Mouse (Mus musculus) heart, embryonic 14.5 days (tissue): Measurements from ENCODE around the gene Hist2h3b. TPM values are rescaled to one million over a fixed set of nuclear protein-coding genes. Genes with fewer than 3 reads are reported as not detected.

Source experiments
- ATAC-seq: fragments of 200-750 bp; cut with Nextera tagmentation; 2 replicates; pipeline ENCODE4 v1.8.0; 2017; ENCODE audit warnings: low read depth, moderate TSS enrichment; ENCODE audit not compliant: insufficient number of reproducible peaks, insufficient read depth, low FRiP score
- H3K27ac ChIP-seq, 2 experiments: fragments of 200-500 bp in 1 of 2; fragments of 300-500 bp in 1 of 2; sonication (generic) in 1 of 2; replicated peaks in 1 of 2; 2 replicates each; pipeline ENCODE4 v1.5.1; 2012 to 2014; ENCODE audit warnings: low read depth in 2 of 2, low read length in 2 of 2, control low read depth in 1 of 2, mild to moderate bottlenecking in 1 of 2, mixed read lengths in 1 of 2; ENCODE audit not compliant: control insufficient read depth in 1 of 2, insufficient read depth in 1 of 2
- H3K27me3 ChIP-seq: fragments of 300-500 bp; sonication (generic); 2 replicates; pipeline ENCODE4 v1.6.1; 2014; ENCODE audit warnings: mild to moderate bottlenecking, low read length, control low read depth; ENCODE audit not compliant: control insufficient read depth, insufficient read depth
- H3K36me3 ChIP-seq: fragments of 300-500 bp; sonication (generic); 2 replicates; pipeline ENCODE4 v1.6.1; 2014; ENCODE audit warnings: mild to moderate bottlenecking, control low read depth, low read length, mixed read lengths; ENCODE audit not compliant: control insufficient read depth, insufficient read depth
- H3K4me1 ChIP-seq, 2 experiments: fragments of 200-500 bp in 1 of 2; fragments of 300-500 bp in 1 of 2; sonication (generic) in 1 of 2; 2 replicates each; pipeline ENCODE4 v1.6.1; 2012 to 2014; ENCODE audit warnings: low read length in 2 of 2, control low read depth in 1 of 2, mixed read lengths in 1 of 2; ENCODE audit not compliant: control insufficient read depth in 2 of 2, insufficient read depth in 2 of 2
- H3K4me2 ChIP-seq: fragments of 300-500 bp; sonication (generic); 2 replicates; pipeline ENCODE4 v1.6.1; 2014; ENCODE audit warnings: mild to moderate bottlenecking, low read length
- H3K4me3 ChIP-seq, 2 experiments: fragments of 200-500 bp in 1 of 2; fragments of 300-500 bp in 1 of 2; sonication (generic) in 1 of 2; 2 replicates each; pipeline ENCODE4 v1.5.1; 2012 to 2014; ENCODE audit warnings: low read length in 2 of 2, mild to moderate bottlenecking in 2 of 2, control low read depth in 1 of 2, low read depth in 1 of 2, moderate library complexity in 1 of 2; ENCODE audit not compliant: control insufficient read depth in 1 of 2, insufficient read depth in 1 of 2
- H3K9ac ChIP-seq: fragments of 300-500 bp; sonication (generic); 2 replicates; pipeline ENCODE4 v1.6.1; 2014; ENCODE audit warnings: mild to moderate bottlenecking, low read length
- H3K9me3 ChIP-seq: fragments of 300-500 bp; sonication (generic); 2 replicates; pipeline ENCODE4 v1.6.1; 2016; ENCODE audit warnings: low read length, control low read depth; ENCODE audit not compliant: control insufficient read depth
- WGBS: fragments of 180-500 bp; shearing (Covaris S2); extraction: QIAGEN DNeasy Blood & Tissue Kit; methylation state at CpG from one replicate; pipeline ENCODE4 v1.1.7; 2014; 5-methylcytosine and 5-hydroxymethylcytosine counted together
- polyA plus RNA-seq: library from polyadenylated mRNA; unstranded; fragments of >200 nt; fragmentation: Nextera tagmentation; extraction: Ambion mirVana; gene quantifications from 2 replicates; pipeline ENCODE4 v1.2.1, GENCODE M21; 2014

Gene Hist2h3b
- polyA plus RNA-seq, 1 experiment from 2014 or later = 32.0 TPM

DNA sequence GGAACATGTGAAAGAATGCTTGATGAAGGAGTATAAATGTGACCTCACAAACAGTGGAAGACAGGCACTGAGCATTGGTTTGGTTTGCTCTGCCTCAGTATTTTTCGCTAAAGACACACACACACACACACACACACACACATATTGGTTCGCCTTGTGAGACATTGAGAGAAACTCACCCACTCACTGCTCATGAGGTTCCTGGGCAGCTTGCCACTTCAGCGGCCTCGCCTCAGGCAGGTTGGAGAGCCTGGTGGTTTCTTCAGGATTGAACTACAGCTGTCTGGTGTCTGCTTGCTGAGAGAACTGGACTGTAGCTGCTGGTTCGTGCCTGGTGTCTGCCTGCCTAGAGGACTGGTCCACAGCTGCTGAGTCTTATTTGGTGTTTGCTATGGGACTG is 8.2 kb upstream of the Hist2h3b start:
- H3K4me2 ChIP-seq = no peak overlapping the region
- H3K4me1 ChIP-seq = peaks cover 13 to 14% of the 10 kb centered on the region in 2 experiments
- ATAC-seq = no peak
- WGBS = 87% methylated on average over 5 of the region's 5 CpGs
- no peak overlapping the region for H3K27ac ChIP-seq
- no peaks in the 10 kb centered on the region for H3K27me3 ChIP-seq
- H3K9ac ChIP-seq = no peak overlapping the region
- H3K9me3 ChIP-seq = no peaks in the 10 kb centered on the region
- no peaks in the 10 kb centered on the region for H3K36me3 ChIP-seq
- no peak overlapping the region for H3K4me3 ChIP-seq

- ATAC-seq = no peak
- no peak overlapping the region; a peak in 1 of 4 replicates for H3K4me3 ChIP-seq
- H3K36me3 ChIP-seq = no peaks in the 10 kb centered on the region
- H3K27me3 ChIP-seq = no peaks in the 10 kb centered on the region
- peaks cover 13 to 14% of the 10 kb centered on the region in 2 experiments for H3K4me1 ChIP-seq
- H3K27ac ChIP-seq = peak overlapping the region; percentile 93 to 97
- H3K4me2 ChIP-seq = peak overlapping the region; percentile 71
- no peaks in the 10 kb centered on the region for H3K9me3 ChIP-seq
- WGBS = 67% methylated on average over 3 of the region's 3 CpGs
- peak overlapping the region; percentile 82 for H3K9ac ChIP-seq
These were observed 6.8 kb upstream of the Hist2h3b start for GRCm38 (mm10) chr3:96261623-96262022.

DNA sequence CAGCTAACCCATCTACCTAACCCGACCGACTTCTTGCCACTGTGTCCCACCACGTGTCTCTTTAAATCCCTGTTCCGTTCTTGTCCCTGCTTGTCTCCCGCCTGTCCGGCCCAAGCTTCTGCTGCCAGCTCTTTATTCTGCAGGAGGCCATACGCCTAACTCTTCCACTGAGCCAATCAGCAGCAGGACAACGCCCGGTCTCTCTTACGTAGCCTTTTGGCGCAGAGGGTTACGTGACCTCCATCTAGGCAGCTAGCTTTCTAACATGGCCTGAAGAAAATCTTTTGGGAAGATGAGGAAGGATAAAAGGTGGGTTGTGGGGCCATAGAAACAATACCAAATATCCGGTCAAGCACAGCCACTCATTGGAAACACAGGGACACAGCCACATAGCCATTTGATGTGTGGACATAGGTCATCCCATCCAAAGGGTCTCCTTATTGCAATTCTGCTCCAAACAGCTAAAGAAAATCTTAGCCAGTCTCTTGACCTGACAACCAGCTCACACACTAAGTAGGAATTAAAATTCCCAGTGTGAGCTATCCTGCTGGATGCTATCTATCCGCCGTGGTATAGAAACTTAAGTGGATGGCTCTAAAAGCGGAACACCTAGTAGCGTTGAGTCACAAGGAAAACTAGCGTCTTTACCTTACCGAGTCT is 6.1 kb upstream of the Hist2h3b start:
- H3K4me2 ChIP-seq = peak overlapping the region; percentile 71
- H3K4me3 ChIP-seq = peak overlapping the region; percentile 54 to 83
- WGBS = 1% methylated on average over 19 of the region's 19 CpGs
- H3K9ac ChIP-seq = peak overlapping the region; percentile 82
- H3K4me1 ChIP-seq = peaks cover 13 to 14% of the 10 kb centered on the region in 2 experiments
- no peaks in the 10 kb centered on the region for H3K36me3 ChIP-seq
- H3K9me3 ChIP-seq = no peaks in the 10 kb centered on the region
- H3K27ac ChIP-seq = peak overlapping the region; percentile 93 to 97
- H3K27me3 ChIP-seq = no peaks in the 10 kb centered on the region
- ATAC-seq = peak; percentile 80

DNA sequence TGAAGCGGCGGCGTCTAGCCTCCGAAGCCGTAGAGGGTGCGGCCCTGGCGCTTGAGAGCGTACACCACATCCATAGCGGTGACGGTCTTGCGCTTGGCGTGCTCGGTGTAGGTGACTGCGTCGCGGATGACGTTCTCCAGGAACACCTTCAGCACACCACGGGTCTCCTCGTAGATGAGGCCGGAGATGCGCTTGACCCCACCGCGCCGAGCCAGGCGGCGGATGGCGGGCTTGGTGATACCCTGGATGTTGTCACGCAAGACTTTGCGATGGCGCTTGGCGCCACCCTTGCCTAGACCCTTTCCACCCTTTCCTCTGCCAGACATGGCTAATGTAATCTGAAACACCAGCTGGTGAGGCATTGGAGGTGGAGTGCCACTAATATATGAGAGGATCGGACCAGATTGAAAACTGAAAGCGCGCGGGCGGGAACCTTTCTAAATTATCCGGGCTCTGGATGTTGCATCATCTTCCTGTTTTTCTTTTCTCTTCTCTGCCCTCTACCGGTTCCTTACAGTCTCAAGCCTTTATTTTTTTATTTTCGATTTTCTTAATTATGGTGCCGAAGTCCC is 5.4 kb upstream of the Hist2h3b start, which contains the start of gene Hist2h4:
Gene Hist2h4, minus strand, starts transcription at position 333 of the 572 bp plus-strand sequence.
- H3K27me3 ChIP-seq = no peaks in the 10 kb centered on the region
- under 1% methylated on average over 40 of the region's 40 CpGs for WGBS
- ATAC-seq = peak; percentile 86

DNA sequence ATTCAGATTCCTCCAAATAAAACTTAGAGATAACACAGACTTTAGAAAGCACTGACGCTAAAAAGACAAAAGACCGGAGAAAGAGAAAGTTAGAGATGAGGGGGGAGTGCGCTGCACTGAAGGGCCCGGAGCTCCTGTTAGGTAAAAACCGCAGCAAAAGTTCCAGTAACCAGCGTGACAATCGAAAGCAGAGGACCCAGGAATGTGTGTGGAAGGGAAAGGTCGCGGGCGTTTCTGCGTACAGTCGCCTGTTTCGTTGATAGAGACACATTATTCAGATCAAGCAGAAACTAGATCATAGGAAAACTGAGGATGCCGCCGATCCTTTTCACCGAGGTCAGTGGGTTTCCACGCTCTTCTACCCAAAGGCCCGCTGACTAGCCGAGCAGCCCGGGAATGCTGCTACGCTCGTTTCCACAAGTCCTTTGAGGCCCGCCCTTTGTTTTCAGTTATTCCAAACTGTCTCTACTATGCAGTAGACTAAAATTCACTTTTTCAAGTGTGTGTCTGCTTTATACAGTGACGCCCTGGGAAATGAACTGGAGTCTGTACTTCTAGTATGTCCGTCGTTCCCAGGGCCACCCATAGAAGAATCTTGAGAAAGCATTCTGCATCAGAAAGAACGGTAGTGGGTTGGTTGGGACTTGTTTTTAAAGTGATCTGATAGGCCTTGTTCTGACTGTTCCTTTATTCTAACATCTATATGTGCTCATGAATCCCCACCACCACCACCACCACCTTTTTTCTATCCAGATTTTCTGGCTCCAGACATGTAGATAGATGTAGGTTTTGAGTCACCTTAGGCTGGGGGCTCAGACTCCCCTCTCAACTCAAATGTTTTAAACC is 4.7 kb upstream of the Hist2h3b start:
- no peak for ATAC-seq
- H3K36me3 ChIP-seq = no peaks in the 10 kb centered on the region
- peak overlapping the region; percentile 82 for H3K9ac ChIP-seq
- H3K4me3 ChIP-seq = peak overlapping the region; percentile 54 to 58
- H3K4me1 ChIP-seq = peaks cover 13 to 19% of the 10 kb centered on the region in 2 experiments
- H3K4me2 ChIP-seq = peak overlapping the region; percentile 71
- no peaks in the 10 kb centered on the region for H3K27me3 ChIP-seq
- H3K9me3 ChIP-seq = no peaks in the 10 kb centered on the region
- WGBS = 8% methylated on average over 27 of the region's 27 CpGs
- H3K27ac ChIP-seq = peak overlapping the region; percentile 97 to 99

More for the DNA sequence above, 5.4 kb upstream of the Hist2h3b start, which contains the start of gene Hist2h4:
- peak within 1 kb of the TSS; percentile 82 for H3K9ac ChIP-seq
- peak within 1 kb of the TSS; percentile 71 for H3K4me2 ChIP-seq
- H3K4me3 ChIP-seq = peak within 1 kb of the TSS; percentile 54 to 83
- no peaks in the 10 kb centered on the region for H3K36me3 ChIP-seq
- H3K27ac ChIP-seq = peak within 1 kb of the TSS; percentile 97 to 99
- no peaks in the 10 kb centered on the region for H3K9me3 ChIP-seq
- peaks cover 13 to 17% of the 10 kb centered on the region in 2 experiments for H3K4me1 ChIP-seq

- peak overlapping the region; percentile 71 for H3K4me2 ChIP-seq
- 82% methylated on average over 7 of the region's 7 CpGs for WGBS
- no peaks in the 10 kb centered on the region for H3K27me3 ChIP-seq
- H3K9ac ChIP-seq = peak overlapping the region; percentile 82
- H3K36me3 ChIP-seq = no peaks in the 10 kb centered on the region
- no peaks in the 10 kb centered on the region for H3K9me3 ChIP-seq
- H3K4me1 ChIP-seq = peaks cover 13 to 19% of the 10 kb centered on the region in 2 experiments
- peak overlapping the region in 1 of 2 experiments; percentile 54; a peak in 2 of 4 replicates for H3K4me3 ChIP-seq
- peak overlapping the region; percentile 97 to 99 for H3K27ac ChIP-seq
- ATAC-seq = no peak
These were observed 4.0 kb upstream of the Hist2h3b start for GRCm38 (mm10) chr3:96264404-96264949.

GRCm38 (mm10) chr3:96266132-96266710 is 2.2 kb upstream of the Hist2h3b start:
- WGBS = 59% methylated on average over 8 of the region's 8 CpGs
- Histone ChIP-seq H3K4me3 (no peak overlapping the region), H3K36me3 (no peaks in the 10 kb centered on the region), H3K9ac (no peak overlapping the region), H3K9me3 (no peaks in the 10 kb centered on the region), H3K4me1 (peaks cover 15 to 19% of the 10 kb centered on the region in 2 experiments), H3K27ac (no peak overlapping the region), H3K27me3 (no peaks in the 10 kb centered on the region), H3K4me2 (no peak overlapping the region)
- ATAC-seq = no peak
